Mouse (Mus musculus) forebrain, embryonic 12.5 days (tissue): ENCODE measurements around the gene 2610028H24Rik. TPM values are rescaled to one million over a fixed set of nuclear protein-coding genes. Genes with fewer than 3 reads are reported as not detected.

Experiments used
- ATAC-seq: fragments of 200-750 bp; cut with Nextera tagmentation; 2 replicates; pipeline ENCODE4 v1.8.0; 2017; ENCODE audit warnings: moderate TSS enrichment; ENCODE audit not compliant: low FRiP score
- H3K27ac ChIP-seq: fragments of 300-500 bp; sonication (generic); 2 replicates; pipeline ENCODE4 v1.5.1; 2016; ENCODE audit warnings: mild to moderate bottlenecking
- H3K27me3 ChIP-seq: fragments of 300-500 bp; sonication (generic); 2 replicates; pipeline ENCODE4 v1.6.1; 2016; ENCODE audit warnings: mild to moderate bottlenecking
- H3K36me3 ChIP-seq: fragments of 300-500 bp; sonication (generic); replicated peaks from 2 replicates; pipeline ENCODE4 v1.6.1; 2016; ENCODE audit warnings: mild to moderate bottlenecking
- H3K4me1 ChIP-seq: fragments of 300-500 bp; sonication (generic); 2 replicates; pipeline ENCODE4 v1.6.1; 2016
- H3K4me2 ChIP-seq: fragments of 300-500 bp; sonication (generic); 2 replicates; pipeline ENCODE4 v1.6.1; 2016; ENCODE audit warnings: mild to moderate bottlenecking, moderate library complexity
- H3K4me3 ChIP-seq: fragments of 300-500 bp; sonication (generic); replicated peaks from 2 replicates; pipeline ENCODE4 v1.5.1; 2016; ENCODE audit warnings: mild to moderate bottlenecking
- H3K9ac ChIP-seq: fragments of 300-500 bp; sonication (generic); 2 replicates; pipeline ENCODE4 v1.6.1; 2016; ENCODE audit warnings: mild to moderate bottlenecking
- H3K9me3 ChIP-seq: fragments of 300-500 bp; sonication (generic); 2 replicates; pipeline ENCODE4 v1.6.1; 2016
- WGBS: fragments of 180-500 bp; shearing (Covaris S2); methylation state at CpG from one replicate; pipeline ENCODE4 v1.1.7; 2016; 5-methylcytosine and 5-hydroxymethylcytosine counted together
- polyA plus RNA-seq: library from polyadenylated mRNA; unstranded; fragments of >200 nt; fragmentation: Nextera tagmentation; extraction: Ambion mirVana; gene quantifications from 2 replicates; pipeline ENCODE4 v1.2.1, GENCODE M21; 2016

2610028H24Rik gene
- polyA plus RNA-seq: not detected in 2 replicates

- no peak within 1 kb of the TSS for H3K4me2 ChIP-seq
- H3K36me3 ChIP-seq: no peaks in the 10 kb centered on the region
- no peak for ATAC-seq
- no peak within 1 kb of the TSS for H3K27ac ChIP-seq
- no peaks in the 10 kb centered on the region for H3K27me3 ChIP-seq
- no peaks in the 10 kb centered on the region for H3K9me3 ChIP-seq
- H3K9ac ChIP-seq: peak within 1 kb of the TSS; percentile 12; the same call in 1 of the 2 replicates
- 58% methylated on average over 5 of the region's 5 CpGs for WGBS
- H3K4me1 ChIP-seq: no peaks in the 10 kb centered on the region
- no peak within 1 kb of the TSS for H3K4me3 ChIP-seq
Observed at GRCm38 (mm10) chr10:76448851-76449250, at the start of gene 2610028H24Rik. Gene 2610028H24Rik, plus strand, starts transcription at chr10:76449081.

DNA sequence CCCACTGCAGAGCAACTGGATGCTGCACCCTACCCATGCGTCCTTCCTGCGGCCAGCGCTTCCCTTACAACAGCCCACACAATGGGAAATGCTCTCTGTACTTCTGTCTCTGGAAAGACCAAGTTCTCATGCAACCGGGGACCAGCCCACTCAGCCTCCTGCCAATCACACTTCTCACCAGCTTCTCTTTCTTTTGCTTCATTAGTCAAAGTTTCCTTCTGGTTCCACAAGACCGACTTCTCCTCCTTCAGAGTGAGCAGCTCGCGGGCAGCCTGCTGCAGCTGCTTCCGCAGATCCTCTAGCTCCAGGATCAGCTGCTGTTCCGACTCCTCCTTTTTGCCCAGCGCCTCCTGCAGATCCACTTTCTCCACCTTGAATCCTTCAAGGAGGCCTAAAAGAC is 40.4 kb upstream of the 2610028H24Rik start:
- H3K9ac ChIP-seq: no peak overlapping the region
- no peak overlapping the region for H3K4me3 ChIP-seq
- no peak for ATAC-seq
- H3K27ac ChIP-seq: no peak overlapping the region
- H3K36me3 ChIP-seq: peaks cover 93% of the 10 kb centered on the region
- H3K9me3 ChIP-seq: no peaks in the 10 kb centered on the region
- H3K4me2 ChIP-seq: no peak overlapping the region
- WGBS: 91% methylated on average over 10 of the region's 10 CpGs
- H3K27me3 ChIP-seq: no peaks in the 10 kb centered on the region
- no peaks in the 10 kb centered on the region for H3K4me1 ChIP-seq

DNA sequence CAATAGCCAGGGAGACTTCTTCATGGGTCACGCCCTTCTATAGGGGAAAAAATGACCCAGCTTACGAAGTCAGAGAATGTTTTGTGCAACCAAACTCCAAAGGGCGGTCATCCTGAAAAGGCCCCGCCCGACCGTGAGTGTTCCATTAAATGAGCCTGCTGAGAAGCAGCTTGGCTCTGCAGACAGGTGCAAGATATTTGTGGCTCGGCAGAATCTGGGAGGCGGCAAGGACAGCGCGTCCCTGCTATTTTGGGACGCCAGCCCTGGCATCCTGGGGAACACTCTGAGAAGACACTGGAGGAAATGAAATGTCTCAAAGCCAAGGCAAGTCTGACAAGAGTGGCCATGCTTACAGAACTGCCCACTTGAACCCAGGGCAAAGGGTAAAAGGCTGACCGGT is 32.1 kb upstream of the 2610028H24Rik start:
- peaks cover 93% of the 10 kb centered on the region for H3K36me3 ChIP-seq
- no peak overlapping the region for H3K27ac ChIP-seq
- WGBS: 92% methylated on average over 12 of the region's 12 CpGs
- H3K4me1 ChIP-seq: no peaks in the 10 kb centered on the region
- H3K4me3 ChIP-seq: no peak overlapping the region
- no peaks in the 10 kb centered on the region for H3K9me3 ChIP-seq
- no peak overlapping the region for H3K4me2 ChIP-seq
- H3K9ac ChIP-seq: no peak overlapping the region
- no peaks in the 10 kb centered on the region for H3K27me3 ChIP-seq
- ATAC-seq: no peak

DNA sequence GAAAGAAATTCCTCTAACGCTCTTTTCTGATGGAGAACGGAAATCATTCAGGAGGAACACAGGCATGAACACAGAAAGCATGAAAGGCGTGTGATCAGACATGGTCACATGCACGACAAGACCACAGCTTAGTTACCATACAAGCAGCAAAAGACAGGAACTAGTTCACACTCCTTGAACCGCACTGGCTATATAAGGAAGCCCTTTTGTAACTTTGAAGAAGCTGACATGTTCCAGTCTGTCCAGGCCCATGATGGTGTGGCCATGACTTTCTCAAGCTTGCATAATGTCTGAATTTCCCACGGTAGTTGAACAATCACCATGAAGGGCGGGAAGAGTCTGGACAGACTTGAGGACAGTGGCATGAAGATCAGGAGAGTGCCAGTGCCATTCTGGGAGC is 23.2 kb upstream of the 2610028H24Rik start:
- no peak for ATAC-seq
- H3K4me1 ChIP-seq: no peaks in the 10 kb centered on the region
- H3K36me3 ChIP-seq: peaks cover 94% of the 10 kb centered on the region
- no peak overlapping the region for H3K9ac ChIP-seq
- H3K4me2 ChIP-seq: no peak overlapping the region
- H3K27ac ChIP-seq: no peak overlapping the region
- H3K27me3 ChIP-seq: no peaks in the 10 kb centered on the region
- WGBS: 97% methylated on average over 7 of the region's 7 CpGs
- H3K4me3 ChIP-seq: no peak overlapping the region
- no peaks in the 10 kb centered on the region for H3K9me3 ChIP-seq

GRCm38 (mm10) chr10:76433925-76434324 is 15.0 kb upstream of the 2610028H24Rik start:
- no peak overlapping the region for H3K9ac ChIP-seq
- H3K27ac ChIP-seq: no peak overlapping the region
- H3K9me3 ChIP-seq: no peaks in the 10 kb centered on the region
- H3K36me3 ChIP-seq: peaks cover 98% of the 10 kb centered on the region
- no peak for ATAC-seq
- WGBS: 88% methylated on average over 11 of the region's 11 CpGs
- no peak overlapping the region for H3K4me3 ChIP-seq
- no peaks in the 10 kb centered on the region for H3K4me1 ChIP-seq
- H3K4me2 ChIP-seq: no peak overlapping the region
- no peaks in the 10 kb centered on the region for H3K27me3 ChIP-seq

- Histone ChIP-seq H3K4me1 (peaks cover 17% of the 10 kb centered on the region), H3K9me3 (no peaks in the 10 kb centered on the region), H3K27ac (no peak overlapping the region), H3K9ac (no peak overlapping the region), H3K4me3 (no peak overlapping the region), H3K4me2 (no peak overlapping the region), H3K27me3 (no peaks in the 10 kb centered on the region), H3K36me3 (peaks cover 59% of the 10 kb centered on the region)
- ATAC-seq: no peak
- 96% methylated on average over 9 of the region's 9 CpGs for WGBS
Observed at GRCm38 (mm10) chr10:76439107-76439890, 9.6 kb upstream of the 2610028H24Rik start.

DNA sequence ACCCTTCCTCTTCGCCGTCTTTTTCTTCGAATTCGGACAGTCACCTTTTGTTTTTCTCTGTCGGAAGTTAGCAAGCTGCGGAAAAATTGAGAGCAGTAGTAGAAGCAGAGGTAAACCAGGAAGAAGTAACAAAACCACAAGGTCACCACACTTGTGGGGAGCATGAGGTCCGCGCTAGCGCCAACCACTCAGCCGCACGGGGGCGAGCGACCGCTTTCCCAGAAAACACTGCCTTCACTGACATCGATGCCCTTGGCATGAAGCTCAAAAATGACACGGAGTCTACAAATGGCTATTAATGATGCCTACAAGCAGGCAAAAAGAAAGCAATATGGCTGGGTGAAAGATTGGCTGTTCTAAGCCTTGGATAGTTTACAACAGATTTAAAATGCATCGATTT is 8.6 kb upstream of the 2610028H24Rik start, which contains the start of gene AC141477.1:
Gene AC141477.1, minus strand, starts transcription at position 164 of the 400 bp plus-strand sequence.
- ATAC-seq: no peak
- no peaks in the 10 kb centered on the region for H3K9me3 ChIP-seq
- H3K4me3 ChIP-seq: no peak within 1 kb of the TSS
- 96% methylated on average over 17 of the region's 17 CpGs for WGBS
- H3K27ac ChIP-seq: no peak within 1 kb of the TSS
- H3K4me1 ChIP-seq: peaks cover 17% of the 10 kb centered on the region
- H3K27me3 ChIP-seq: no peaks in the 10 kb centered on the region
- H3K36me3 ChIP-seq: peaks cover 50% of the 10 kb centered on the region
- 0 out of 2 replicates have a peak within 1 kb of the TSS, but pooled peaks have one; percentile 65 for H3K4me2 ChIP-seq
- no peak within 1 kb of the TSS; the same call in 1 of the 2 replicates for H3K9ac ChIP-seq

- H3K4me1 ChIP-seq: peaks cover 17% of the 10 kb centered on the region
- peak within 1 kb of the TSS; percentile 92 for H3K4me3 ChIP-seq
- no peaks in the 10 kb centered on the region for H3K27me3 ChIP-seq
- H3K27ac ChIP-seq: peak within 1 kb of the TSS; percentile 94
- H3K36me3 ChIP-seq: peaks cover 28% of the 10 kb centered on the region
- peak within 1 kb of the TSS; percentile 77 for H3K9ac ChIP-seq
- no peaks in the 10 kb centered on the region for H3K9me3 ChIP-seq
- WGBS: under 1% methylated on average over 78 of the region's 78 CpGs
- peak; percentile 99 for ATAC-seq
- H3K4me2 ChIP-seq: peak within 1 kb of the TSS; percentile 65
Observed at GRCm38 (mm10) chr10:76442178-76443088, 6.4 kb upstream of the 2610028H24Rik start, which contains the start of gene Pcnt. Gene Pcnt, minus strand, starts transcription at chr10:76442786.

DNA sequence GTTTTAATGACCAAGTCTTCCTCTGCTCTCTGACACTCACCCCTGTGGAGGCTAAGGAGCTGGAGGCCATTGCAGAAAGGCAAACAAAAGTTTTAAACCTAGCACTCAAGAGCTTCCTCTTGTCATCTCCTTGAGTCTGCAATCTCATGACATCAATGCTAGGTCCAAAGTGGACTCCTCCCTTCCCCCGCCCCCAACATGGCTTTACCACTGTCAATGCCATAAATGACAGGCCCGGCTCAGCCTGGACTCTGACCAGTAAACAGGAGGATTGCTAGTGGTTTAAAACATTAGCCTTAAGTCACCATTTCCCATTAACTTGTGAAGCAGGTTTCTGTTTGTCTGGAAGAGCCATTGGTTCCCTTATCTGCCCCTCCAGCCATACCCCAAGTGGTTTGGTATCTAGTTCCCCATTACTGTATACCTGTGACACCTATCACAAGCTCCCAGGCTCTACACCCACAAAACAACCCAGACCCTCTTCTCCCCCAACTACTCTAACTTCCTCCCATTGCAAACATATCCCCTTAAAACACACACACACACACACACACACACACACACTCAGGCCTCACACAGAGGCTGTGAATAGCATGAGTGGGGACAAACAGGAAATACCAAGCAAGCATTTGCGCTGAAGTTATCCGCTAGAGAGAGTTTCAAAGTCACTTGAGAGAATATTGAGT is 2.7 kb upstream of the 2610028H24Rik start:
- WGBS: 87% methylated on average over 4 of the region's 4 CpGs
- H3K4me1 ChIP-seq: peaks cover 14% of the 10 kb centered on the region
- H3K4me3 ChIP-seq: no peak overlapping the region
- no peak for ATAC-seq
- no peaks in the 10 kb centered on the region for H3K9me3 ChIP-seq
- no peaks in the 10 kb centered on the region for H3K27me3 ChIP-seq
- no peak overlapping the region for H3K27ac ChIP-seq
- H3K36me3 ChIP-seq: no peaks in the 10 kb centered on the region
- no peak overlapping the region for H3K9ac ChIP-seq
- no peak overlapping the region for H3K4me2 ChIP-seq

DNA sequence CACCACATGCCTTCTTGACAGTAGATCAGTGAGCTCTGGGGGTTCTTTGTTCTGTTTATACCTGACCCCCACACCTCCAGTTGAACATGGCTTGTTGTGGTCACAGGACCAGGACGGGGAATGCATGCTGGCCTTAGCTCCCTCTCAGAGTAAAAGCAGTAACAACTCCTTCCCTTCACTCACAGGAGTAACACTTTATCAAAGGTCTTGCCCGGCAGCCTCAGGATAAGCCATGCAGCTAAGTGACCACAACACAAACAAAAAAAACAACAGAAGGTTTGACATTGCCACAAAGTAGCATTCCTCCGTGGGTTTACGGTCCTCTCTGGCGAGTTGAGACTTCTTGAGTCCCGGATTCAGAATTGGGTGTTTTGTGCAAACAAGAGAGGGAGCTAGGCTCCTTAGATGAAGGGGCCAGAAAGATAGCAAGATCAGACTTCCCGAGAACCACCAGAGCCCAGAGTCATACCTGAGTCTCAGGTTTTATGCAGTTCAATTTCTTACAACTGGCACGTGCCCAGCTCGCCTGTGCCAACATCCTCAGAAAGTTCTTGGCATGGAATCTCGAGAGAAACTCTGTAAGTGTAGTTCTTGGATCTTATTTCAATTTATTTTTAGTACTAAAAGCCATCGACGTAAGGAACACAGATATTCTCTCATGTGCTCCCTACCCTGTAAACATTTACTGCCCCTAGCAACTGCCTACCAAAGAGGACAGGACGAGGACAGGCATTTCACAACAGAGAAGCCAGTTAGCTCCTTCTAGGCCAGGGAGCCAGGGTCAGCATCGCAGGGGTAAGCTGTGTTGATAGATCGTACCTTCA is 1.3 kb upstream of the 2610028H24Rik start:
- ATAC-seq: no peak
- no peaks in the 10 kb centered on the region for H3K36me3 ChIP-seq
- H3K27ac ChIP-seq: no peak overlapping the region
- H3K9me3 ChIP-seq: no peaks in the 10 kb centered on the region
- 84% methylated on average over 15 of the region's 15 CpGs for WGBS
- H3K27me3 ChIP-seq: no peaks in the 10 kb centered on the region
- H3K9ac ChIP-seq: no peak overlapping the region
- no peak overlapping the region for H3K4me2 ChIP-seq
- H3K4me1 ChIP-seq: peaks cover 8% of the 10 kb centered on the region
- no peak overlapping the region for H3K4me3 ChIP-seq

GRCm38 (mm10) chr10:76455289-76455688 is 6.4 kb downstream of the 2610028H24Rik start:
- no peak overlapping the region for H3K9ac ChIP-seq
- 0 out of 2 replicates have a peak, but pooled peaks cover 5% of the 10 kb centered on the region for H3K9me3 ChIP-seq
- no peak overlapping the region for H3K27ac ChIP-seq
- H3K4me1 ChIP-seq: no peaks in the 10 kb centered on the region
- 63% methylated on average over 5 of the region's 5 CpGs for WGBS
- H3K36me3 ChIP-seq: no peaks in the 10 kb centered on the region
- no peak for ATAC-seq
- no peak overlapping the region for H3K4me3 ChIP-seq
- H3K4me2 ChIP-seq: no peak overlapping the region
- H3K27me3 ChIP-seq: no peaks in the 10 kb centered on the region
